Mouse (Mus musculus) stomach, embryonic 15.5 days (tissue): ENCODE results near the gene Crebbp. TPM values are rescaled to one million over a fixed set of nuclear protein-coding genes. Genes with fewer than 3 reads are reported as not detected.
"Not testable (repeated sequence)": the region's sequence is repeated elsewhere in the genome, so short reads cannot be mapped to it uniquely, and the experiment has no call there.

ENCODE experiments used
- ATAC-seq: fragments of 200-750 bp; cut with Nextera tagmentation; 2 replicates; pipeline ENCODE4 v1.8.0; 2017; ENCODE audit warnings: low read depth, moderate number of reproducible peaks, moderate TSS enrichment; ENCODE audit not compliant: insufficient read depth, low FRiP score
- H3K27ac ChIP-seq: fragments of 300-500 bp; sonication (generic); 2 replicates; pipeline ENCODE4 v1.5.1; 2015; ENCODE audit warnings: mild to moderate bottlenecking, inconsistent platforms
- H3K27me3 ChIP-seq: fragments of 300-500 bp; sonication (generic); replicated peaks from 2 replicates; pipeline ENCODE4 v1.6.1; 2015; ENCODE audit warnings: inconsistent platforms
- H3K36me3 ChIP-seq: fragments of 300-500 bp; sonication (generic); 2 replicates; pipeline ENCODE4 v1.6.1; 2015; ENCODE audit warnings: inconsistent platforms
- H3K4me1 ChIP-seq: fragments of 300-500 bp; sonication (generic); 2 replicates; pipeline ENCODE4 v1.6.1; 2015; ENCODE audit warnings: inconsistent platforms
- H3K4me2 ChIP-seq: fragments of 300-500 bp; sonication (generic); 2 replicates; pipeline ENCODE4 v1.6.1; 2015; ENCODE audit warnings: mild to moderate bottlenecking, inconsistent platforms
- H3K4me3 ChIP-seq: fragments of 300-500 bp; sonication (generic); replicated peaks from 2 replicates; pipeline ENCODE4 v1.5.1; 2015; ENCODE audit warnings: inconsistent platforms
- H3K9ac ChIP-seq: fragments of 300-500 bp; sonication (generic); 2 replicates; pipeline ENCODE4 v1.6.1; 2015; ENCODE audit warnings: inconsistent platforms
- H3K9me3 ChIP-seq: fragments of 300-500 bp; sonication (generic); 2 replicates; pipeline ENCODE4 v1.6.1; 2016; ENCODE audit warnings: inconsistent platforms
- WGBS: fragments of 180-500 bp; shearing (Covaris S2); methylation state at CpG from one replicate; pipeline ENCODE4 v1.1.7; 2015; 5-methylcytosine and 5-hydroxymethylcytosine counted together
- polyA plus RNA-seq: library from polyadenylated mRNA; unstranded; fragments of >200 nt; fragmentation: Nextera tagmentation; extraction: Ambion mirVana; gene quantifications from 2 replicates; pipeline ENCODE4 v1.2.1, GENCODE M21; 2015

The Crebbp gene
- polyA plus RNA-seq, 1 experiment from 2014 or later, result 30.8 TPM

DNA sequence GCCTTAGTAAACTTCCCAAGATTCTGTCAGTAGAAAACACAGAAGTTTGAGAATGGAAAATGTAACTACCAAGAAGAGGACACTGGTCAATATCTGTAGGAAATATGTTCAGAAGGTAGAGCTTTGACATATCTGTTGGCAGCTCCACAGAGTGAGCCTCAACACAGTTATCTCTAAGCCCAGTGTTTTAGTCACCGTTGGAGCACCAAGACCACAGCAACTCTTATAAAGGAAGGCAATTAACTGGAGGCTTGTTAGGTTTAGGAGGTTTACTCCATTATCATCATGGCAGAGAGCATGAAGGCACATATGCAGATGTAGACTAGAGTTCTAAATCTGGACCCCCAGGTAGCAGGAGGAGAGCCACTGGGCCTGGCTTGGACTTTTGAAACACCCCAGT, 80.0 kb downstream of the Crebbp start:
- peaks cover 18% of the 10 kb centered on the region; the same call in 1 of the 2 replicates for H3K36me3 ChIP-seq
- no peak for ATAC-seq
- no peaks in the 10 kb centered on the region for H3K27me3 ChIP-seq
- no peaks in the 10 kb centered on the region for H3K9me3 ChIP-seq
- no peak overlapping the region for H3K4me3 ChIP-seq
- no peak overlapping the region for H3K9ac ChIP-seq
- no peak overlapping the region for H3K4me2 ChIP-seq
- H3K4me1 ChIP-seq, result no peaks in the 10 kb centered on the region
- 90% methylated on average over 1 of the region's 1 CpGs for WGBS
- H3K27ac ChIP-seq, result no peak overlapping the region

DNA sequence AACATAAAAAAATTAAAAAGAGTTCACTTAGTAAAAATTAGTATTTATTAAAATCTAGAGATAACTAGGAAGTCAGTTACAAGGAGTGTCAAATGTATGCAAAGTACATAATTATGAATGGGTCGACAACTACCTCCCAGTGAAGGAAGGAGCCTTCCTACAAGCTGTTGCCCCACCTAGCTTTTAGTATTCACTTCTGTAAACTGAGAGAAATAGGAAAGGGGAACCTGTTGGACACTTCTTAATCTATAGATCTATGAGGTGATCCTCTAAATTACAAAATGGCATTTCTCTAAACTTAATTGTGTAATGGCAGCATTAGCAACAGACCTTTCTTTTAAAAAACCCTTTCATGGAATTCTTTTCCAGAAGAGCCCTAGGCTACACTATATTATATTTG, 84.9 kb downstream of the Crebbp start:
- no peak overlapping the region for H3K27ac ChIP-seq
- peaks cover 26% of the 10 kb centered on the region for H3K36me3 ChIP-seq
- no peaks in the 10 kb centered on the region for H3K4me1 ChIP-seq
- no peaks in the 10 kb centered on the region for H3K9me3 ChIP-seq
- 86% methylated on average over 1 of the region's 1 CpGs for WGBS
- H3K9ac ChIP-seq, result no peak overlapping the region
- no peaks in the 10 kb centered on the region for H3K27me3 ChIP-seq
- H3K4me2 ChIP-seq, result no peak overlapping the region
- ATAC-seq, result no peak
- no peak overlapping the region for H3K4me3 ChIP-seq

DNA sequence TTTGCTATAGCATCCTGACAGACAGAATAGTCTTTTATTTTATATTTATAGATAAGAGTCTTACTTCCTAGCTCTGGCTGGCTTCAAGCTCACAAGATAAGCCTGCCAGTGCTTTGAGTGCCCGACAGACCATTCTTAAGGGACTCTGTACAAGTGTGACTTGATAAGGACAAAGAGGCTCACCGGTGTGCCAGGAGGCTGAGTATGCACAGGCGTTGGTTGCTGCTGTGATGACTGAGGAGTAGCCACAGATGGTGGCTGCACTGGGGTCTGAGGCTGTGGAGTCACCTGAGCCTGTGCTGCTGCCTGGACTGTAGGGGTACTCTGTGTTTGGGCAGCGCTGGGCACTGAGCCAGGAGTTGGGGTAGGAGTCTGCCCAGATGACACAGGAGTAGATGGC, 96.7 kb downstream of the Crebbp start:
- Histone ChIP-seq H3K9ac (no peak overlapping the region), H3K27me3 (no peaks in the 10 kb centered on the region), H3K9me3 (no peaks in the 10 kb centered on the region), H3K4me1 (no peaks in the 10 kb centered on the region), H3K4me3 (no peak overlapping the region), H3K27ac (no peak overlapping the region), H3K4me2 (no peak overlapping the region), H3K36me3 (peaks cover 57% of the 10 kb centered on the region)
- ATAC-seq, result peak; percentile 47; the same call in 1 of the 2 replicates
- 78% methylated on average over 4 of the region's 4 CpGs for WGBS

DNA sequence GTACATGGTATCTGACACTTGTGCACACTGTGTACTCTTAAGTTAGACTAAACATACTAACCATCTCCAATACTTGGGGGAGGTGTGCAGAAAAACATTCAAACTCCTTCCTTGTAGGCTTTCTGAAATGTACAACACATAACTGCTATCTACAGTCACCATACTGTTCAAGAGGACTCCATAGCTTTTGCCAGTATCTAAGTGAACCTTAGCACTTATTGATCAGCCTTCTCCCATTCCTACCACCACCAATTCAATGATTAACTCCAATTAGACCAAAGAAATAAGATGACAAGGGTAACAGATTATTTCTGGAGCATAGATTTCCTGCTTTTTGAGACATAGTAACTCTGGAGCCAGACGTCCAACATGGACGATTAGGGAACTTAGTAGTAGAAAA, 113.4 kb downstream of the Crebbp start:
- Histone ChIP-seq H3K4me2 (no peak overlapping the region), H3K9me3 (no peaks in the 10 kb centered on the region), H3K27me3 (no peaks in the 10 kb centered on the region), H3K36me3 (peaks cover 29% of the 10 kb centered on the region), H3K4me3 (no peak overlapping the region), H3K27ac (no peak overlapping the region), H3K9ac (no peak overlapping the region), H3K4me1 (no peaks in the 10 kb centered on the region)
- 89% methylated on average over 2 of the region's 2 CpGs for WGBS
- ATAC-seq, result no peak

DNA sequence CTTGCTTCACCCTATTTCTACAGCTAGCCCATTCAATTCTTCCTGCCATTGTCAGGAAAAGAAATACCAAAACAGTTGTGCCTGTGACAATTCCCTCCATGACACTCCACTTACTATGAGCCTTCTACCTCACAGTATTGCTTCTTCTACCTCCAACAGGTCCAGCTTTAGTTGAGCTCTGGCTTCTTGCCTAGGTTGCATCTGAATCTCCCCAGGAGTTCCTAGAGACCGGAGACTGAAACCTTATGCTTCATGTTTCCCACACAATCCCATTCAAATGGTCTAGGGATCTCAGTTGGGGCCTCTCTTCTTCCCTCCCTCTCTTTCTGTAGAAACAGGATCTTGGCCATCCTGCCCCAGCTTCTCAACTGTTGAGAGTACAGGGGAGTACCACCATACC, 116.3 kb downstream of the Crebbp start:
- Histone ChIP-seq H3K4me2 (no peak overlapping the region), H3K9me3 (no peaks in the 10 kb centered on the region), H3K4me1 (no peaks in the 10 kb centered on the region), H3K27ac (no peak overlapping the region), H3K36me3 (peaks cover 55% of the 10 kb centered on the region), H3K9ac (no peak overlapping the region), H3K4me3 (no peak overlapping the region), H3K27me3 (no peaks in the 10 kb centered on the region)
- ATAC-seq, result no peak
- WGBS, result 94% methylated on average over 1 of the region's 1 CpGs

DNA sequence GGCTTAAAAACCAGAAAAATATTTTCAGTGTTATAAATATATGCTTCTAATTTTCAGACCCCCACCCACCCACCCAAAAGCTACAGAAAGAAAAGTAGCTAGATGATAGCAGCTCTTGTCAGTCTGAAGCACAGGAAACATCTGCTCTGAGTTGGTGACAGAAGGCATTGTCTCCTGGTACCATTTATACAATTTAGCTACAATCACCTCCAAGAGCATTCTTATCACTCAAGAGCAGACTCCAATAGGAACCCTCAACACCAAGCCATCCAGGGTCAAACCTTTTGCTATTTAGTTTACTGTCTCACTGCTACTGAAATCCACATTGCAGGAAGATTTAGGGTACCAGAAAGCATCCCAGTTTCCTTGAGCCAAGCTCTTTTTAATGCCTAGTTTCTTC, 116.9 kb downstream of the Crebbp start:
- Histone ChIP-seq H3K27ac (no peak overlapping the region), H3K4me3 (no peak overlapping the region), H3K9me3 (no peaks in the 10 kb centered on the region), H3K4me1 (no peaks in the 10 kb centered on the region), H3K9ac (no peak overlapping the region), H3K27me3 (no peaks in the 10 kb centered on the region), H3K4me2 (no peak overlapping the region), H3K36me3 (peaks cover 58% of the 10 kb centered on the region)
- ATAC-seq, result no peak

DNA sequence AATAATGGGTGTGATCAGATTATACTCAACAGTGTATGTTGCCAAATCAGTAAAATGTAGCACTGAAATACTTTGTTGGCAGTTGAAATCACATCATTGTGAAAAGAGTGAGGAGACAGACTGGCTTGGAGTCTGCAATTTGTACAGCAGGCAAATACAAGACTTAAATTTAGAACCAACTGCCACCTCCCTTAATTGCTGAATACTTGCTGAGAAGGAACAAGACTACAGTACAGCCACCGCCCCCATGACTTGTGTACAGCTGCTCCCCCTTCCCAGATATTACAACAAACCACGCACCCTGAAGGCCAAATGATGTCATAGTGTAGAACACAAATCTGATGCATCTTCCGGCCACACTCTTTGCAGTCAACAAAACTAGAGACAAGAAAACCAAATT, 117.7 kb downstream of the Crebbp start:
- Histone ChIP-seq H3K27ac (no peak overlapping the region), H3K27me3 (no peaks in the 10 kb centered on the region), H3K4me3 (no peak overlapping the region), H3K9me3 (no peaks in the 10 kb centered on the region), H3K4me1 (no peaks in the 10 kb centered on the region), H3K9ac (no peak overlapping the region), H3K4me2 (no peak overlapping the region), H3K36me3 (peaks cover 66% of the 10 kb centered on the region)
- ATAC-seq, result no peak
- 93% methylated on average over 3 of the region's 3 CpGs for WGBS

DNA sequence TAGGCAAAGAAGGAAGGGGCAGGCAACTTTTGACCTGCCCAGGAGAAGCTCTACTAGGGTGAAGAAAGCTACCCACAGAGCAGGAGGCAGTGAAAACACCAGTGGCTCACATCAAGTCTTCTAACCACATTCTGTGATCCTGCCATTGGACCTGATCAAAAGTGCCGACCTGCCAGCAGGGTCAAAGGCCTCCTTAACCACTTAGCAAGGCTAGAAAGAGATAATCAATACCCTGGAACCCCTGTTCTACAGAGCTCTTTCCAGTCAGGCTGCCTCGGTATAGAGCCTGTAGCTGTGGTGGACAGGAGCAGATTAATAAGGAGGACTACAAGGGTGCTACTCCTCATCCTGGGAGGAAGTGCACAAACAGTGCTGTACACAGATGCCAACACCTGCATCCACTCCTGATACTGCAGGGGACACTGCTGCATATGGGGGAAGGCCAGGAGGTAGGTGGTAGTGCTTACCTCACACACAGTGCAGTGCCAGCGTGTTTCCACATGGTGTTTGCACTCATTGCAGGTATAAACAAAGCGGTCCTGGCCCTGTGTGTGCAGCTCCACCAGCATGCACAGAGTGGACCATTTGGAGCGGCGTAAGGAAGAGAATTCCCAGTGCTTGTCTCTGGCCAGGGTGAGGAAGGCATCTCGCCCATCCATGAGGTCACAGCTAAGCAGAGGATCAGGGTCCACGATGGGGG, 126.4 kb downstream of the Crebbp start:
- ATAC-seq, result 0 out of 2 replicates have a peak, but pooled peaks have one; percentile 22

DNA sequence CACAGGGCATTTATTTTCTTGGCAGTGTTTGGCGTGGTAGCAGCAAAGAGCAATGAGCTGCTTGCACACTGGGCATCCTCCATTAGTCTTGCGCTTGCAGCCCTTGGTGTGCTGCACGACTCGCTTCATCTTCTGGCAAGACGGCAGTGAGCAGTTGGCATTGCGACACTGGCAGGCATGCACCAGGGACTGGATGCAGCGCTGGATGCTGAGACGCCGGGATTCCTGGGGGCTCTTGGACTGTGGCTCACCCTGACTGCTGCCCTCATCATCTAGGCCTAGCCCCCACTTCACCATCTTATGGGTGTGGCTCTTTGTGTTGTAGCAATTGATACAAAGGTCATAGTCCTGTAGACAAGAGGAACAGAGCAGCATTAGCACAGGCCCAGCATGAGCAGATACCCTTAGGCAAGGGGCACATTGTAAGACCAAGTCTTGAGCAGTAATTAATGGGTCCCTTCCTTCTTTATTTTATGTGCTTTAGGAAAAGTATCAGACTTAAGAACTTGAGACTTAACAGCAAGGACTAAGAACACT, 127.9 kb downstream of the Crebbp start:
- Histone ChIP-seq H3K4me2 (no peak overlapping the region), H3K27me3 (no peaks in the 10 kb centered on the region), H3K4me3 (no peak overlapping the region), H3K9me3 (no peaks in the 10 kb centered on the region), H3K9ac (no peak overlapping the region), H3K27ac (no peak overlapping the region), H3K4me1 (no peaks in the 10 kb centered on the region), H3K36me3 (peaks cover 54% of the 10 kb centered on the region)
- 96% methylated on average over 9 of the region's 9 CpGs for WGBS
- ATAC-seq, result no peak

More for the DNA sequence above, 126.4 kb downstream of the Crebbp start:
- Histone ChIP-seq H3K9ac (no peak overlapping the region), H3K27me3 (no peaks in the 10 kb centered on the region), H3K4me1 (no peaks in the 10 kb centered on the region), H3K4me2 (no peak overlapping the region), H3K9me3 (no peaks in the 10 kb centered on the region), H3K27ac (no peak overlapping the region), H3K4me3 (no peak overlapping the region), H3K36me3 (peaks cover 63% of the 10 kb centered on the region)
- 92% methylated on average over 8 of the region's 8 CpGs for WGBS

DNA sequence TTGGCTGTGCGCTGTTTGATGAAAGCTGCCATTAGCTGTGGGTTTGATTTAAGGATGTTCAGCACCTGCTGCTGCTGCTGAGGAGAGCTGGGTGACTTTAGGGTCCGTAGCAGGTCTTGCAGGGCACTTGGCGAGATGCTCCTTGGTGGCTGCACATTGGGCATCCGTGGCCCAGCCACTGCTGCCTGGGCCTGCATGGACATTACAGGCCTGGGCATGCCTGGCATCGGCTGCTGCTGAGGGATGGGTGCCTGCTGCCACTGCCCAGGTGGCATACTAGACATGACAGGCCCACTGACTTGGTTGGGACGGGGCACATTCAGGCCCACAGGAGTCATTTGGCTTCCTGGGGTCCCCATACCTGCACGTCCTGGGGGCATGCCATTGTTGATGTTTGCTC, 128.7 kb downstream of the Crebbp start:
- no peak overlapping the region for H3K4me3 ChIP-seq
- H3K9me3 ChIP-seq, result no peaks in the 10 kb centered on the region
- no peak overlapping the region for H3K4me2 ChIP-seq
- no peak overlapping the region for H3K9ac ChIP-seq
- no peaks in the 10 kb centered on the region for H3K27me3 ChIP-seq
- 96% methylated on average over 7 of the region's 7 CpGs for WGBS
- H3K36me3 ChIP-seq, result peaks cover 45% of the 10 kb centered on the region
- ATAC-seq, result no peak
- no peak overlapping the region for H3K27ac ChIP-seq
- no peaks in the 10 kb centered on the region for H3K4me1 ChIP-seq

DNA sequence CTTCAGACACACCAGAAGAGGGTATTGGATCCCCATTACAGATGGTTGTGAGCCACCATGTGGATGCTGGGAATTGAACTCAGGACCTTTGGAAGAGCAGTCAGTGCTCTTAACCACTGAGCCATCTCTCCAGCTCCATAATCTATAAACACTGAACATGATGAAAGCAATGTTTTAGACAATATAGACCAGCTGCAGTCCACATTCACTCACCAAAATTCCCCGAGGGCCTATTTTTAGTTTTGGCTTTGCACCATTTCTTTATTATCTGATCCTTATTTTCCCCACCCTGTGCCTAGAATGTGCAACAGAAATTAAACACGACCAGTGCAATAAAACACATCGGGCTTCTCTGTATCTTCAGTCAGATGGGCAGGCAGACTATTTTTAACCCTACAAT, 133.4 kb downstream of the Crebbp start:
- H3K27ac ChIP-seq, H3K4me2 ChIP-seq, H3K9me3 ChIP-seq, ATAC-seq, H3K27me3 ChIP-seq, H3K9ac ChIP-seq, H3K4me1 ChIP-seq, H3K4me3 ChIP-seq: not testable (repeated sequence)
- WGBS, result 64% methylated on average over 3 of the region's 3 CpGs
- peaks cover 21% of the 10 kb centered on the region for H3K36me3 ChIP-seq

DNA sequence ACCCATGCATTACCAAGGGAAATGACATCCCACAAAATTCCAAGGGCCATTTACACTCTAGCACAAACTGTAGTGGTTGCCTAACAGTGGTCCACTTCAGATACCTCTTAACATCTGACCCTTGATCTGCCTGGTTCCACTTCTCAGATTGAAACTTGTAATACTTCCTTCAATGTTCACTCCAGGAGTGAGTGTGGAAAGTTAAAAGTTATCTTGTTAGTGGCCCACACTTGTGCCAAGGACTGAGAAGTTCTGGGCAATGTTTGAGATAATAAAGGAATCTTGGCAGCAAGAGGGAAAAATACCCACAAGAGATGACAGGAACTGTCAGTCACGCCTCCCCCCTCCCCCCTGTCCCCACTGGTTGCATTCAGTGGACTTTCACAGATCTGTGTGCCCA, 134.1 kb downstream of the Crebbp start:
- Histone ChIP-seq H3K4me1 (peaks cover 7% of the 10 kb centered on the region; the same call in 1 of the 2 replicates), H3K27ac (no peak overlapping the region), H3K9ac (no peak overlapping the region), H3K36me3 (peaks cover 13% of the 10 kb centered on the region), H3K4me3 (no peak overlapping the region), H3K4me2 (no peak overlapping the region), H3K9me3 (no peaks in the 10 kb centered on the region), H3K27me3 (no peaks in the 10 kb centered on the region)
- ATAC-seq, result no peak
- WGBS, result 63% methylated on average over 1 of the region's 1 CpGs
